Mouse (Mus musculus) B cell, adult 2 months (primary cell): ENCODE data around the gene Ubqln4.
"Not testable (repeated sequence)": the region's sequence is repeated elsewhere in the genome, so short reads cannot be mapped to it uniquely, and the experiment has no call there.

Experiments used
- DNase-seq, 2 experiments: peaks; one replicate each; pipeline ENCODE4 v3.0.0; 2022

Ubqln4 gene

DNA sequence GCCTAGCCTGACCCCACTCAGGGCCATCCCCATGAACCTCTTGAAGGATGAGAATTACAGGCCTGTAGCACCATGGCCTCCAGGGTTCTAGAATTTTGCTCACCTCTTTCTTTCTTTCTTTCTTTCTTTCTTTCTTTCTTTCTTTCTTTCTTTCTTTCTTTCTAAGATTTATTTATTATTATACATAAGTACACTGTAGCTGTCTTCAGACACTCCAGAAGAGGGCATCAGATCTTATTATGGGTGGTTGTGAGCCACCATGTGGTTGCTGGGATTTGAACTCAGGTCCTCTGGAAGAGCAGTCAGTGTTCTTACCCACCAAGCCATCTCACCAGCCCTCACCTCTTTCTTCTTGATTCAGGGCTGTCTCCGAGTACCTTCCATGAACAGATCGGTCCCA is 52.1 kb downstream of the Ubqln4 start, which contains the start of gene Arhgef2:
Gene Arhgef2, plus strand, starts transcription at position 301 of the 400 bp plus-strand sequence.
- DNase-seq = not testable (repeated sequence)

DNA sequence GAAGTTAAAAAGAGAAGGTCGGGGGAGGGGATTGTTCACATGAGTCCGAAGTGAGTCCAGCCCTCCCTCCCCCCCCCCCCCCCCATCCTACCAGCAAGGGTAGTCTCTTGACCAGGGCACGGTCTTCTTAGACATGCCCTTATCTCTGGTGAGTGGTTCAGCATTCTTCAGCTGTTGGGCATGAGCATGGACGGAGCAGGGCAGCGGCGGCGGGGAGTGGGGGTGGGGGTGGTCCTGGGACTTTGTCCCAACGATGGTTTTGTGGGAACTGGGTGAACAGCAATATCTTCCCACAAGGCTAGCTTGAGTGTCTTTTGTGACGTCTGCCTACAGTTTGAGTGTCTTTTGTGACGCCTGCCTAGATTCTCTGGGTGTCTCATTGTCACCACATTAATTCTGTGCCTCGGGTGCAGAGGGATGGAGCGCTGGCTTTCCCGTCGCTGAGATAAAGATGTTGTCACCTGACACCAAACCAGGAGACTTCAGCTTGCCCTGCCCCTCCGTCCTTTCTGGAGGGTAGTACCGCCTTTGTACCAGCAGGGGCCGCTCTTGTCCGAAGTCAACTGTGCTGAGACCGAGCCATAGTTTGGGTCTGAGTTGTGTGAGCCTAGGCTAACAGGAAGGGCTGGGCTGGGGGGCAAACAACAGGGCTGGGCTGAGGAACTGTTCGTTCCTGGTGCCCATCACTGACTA is 53.7 kb downstream of the Ubqln4 start:
- DNase-seq = peak; percentile 92 to 93

DNA sequence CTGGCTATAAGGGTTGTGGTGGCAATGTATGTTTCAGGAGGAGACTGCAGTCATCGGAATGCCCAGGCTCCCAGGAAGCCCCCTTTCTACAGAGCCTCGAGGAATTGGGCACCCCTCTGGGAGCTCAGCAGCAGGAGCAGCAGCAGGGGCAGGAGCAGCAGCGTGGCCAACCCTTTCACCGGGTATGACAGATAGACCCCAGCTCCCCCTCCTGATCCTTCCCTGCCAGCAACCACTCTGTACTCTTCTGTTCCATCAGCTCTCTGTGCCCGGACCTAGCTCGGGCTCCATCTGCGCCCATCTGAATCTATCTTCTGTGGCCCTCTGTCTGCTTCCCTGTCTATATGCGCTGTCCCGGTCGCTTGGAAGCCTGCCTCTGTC is 54.2 kb downstream of the Ubqln4 start:
- DNase-seq = no peak

DNA sequence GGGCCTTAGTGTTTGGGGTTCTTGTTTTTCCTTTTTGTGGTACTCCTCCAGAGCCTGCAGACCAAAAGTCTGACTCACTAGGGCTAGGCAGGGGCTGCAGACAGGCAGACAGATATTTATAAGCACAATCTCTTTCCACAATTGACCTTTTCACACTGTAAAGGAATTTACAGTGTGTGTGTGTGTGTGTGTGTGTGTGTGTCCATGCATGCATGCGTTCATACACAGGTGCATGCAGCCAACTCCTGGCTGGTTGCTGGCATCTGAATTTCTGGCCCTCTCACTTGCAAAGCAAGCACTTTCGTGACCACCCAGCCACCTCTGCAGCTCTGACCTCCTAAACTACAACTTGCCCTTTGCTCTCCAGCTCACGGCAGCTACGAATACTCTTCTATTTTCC is 55.5 kb downstream of the Ubqln4 start:
- no peak for DNase-seq

DNA sequence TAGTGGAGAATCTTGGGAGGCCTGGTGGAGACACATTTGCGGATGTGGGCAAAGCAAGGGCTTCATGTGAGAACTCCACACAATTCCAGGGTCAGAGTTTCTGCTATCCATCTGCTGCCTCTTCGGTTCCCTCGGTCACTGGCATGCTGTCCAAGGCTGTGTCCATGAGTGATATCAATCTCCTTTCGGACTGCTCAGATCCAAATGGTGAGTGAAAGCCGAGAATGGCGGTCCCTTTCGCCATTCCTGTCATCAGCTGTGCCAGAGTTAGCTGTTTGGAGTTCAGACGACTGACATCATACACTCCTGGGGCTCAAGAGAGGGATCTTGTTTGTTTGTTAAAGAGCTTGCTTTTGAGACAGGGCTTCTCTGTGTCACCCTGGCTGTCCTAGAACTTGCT is 60.9 kb downstream of the Ubqln4 start:
- DNase-seq = no peak

DNA sequence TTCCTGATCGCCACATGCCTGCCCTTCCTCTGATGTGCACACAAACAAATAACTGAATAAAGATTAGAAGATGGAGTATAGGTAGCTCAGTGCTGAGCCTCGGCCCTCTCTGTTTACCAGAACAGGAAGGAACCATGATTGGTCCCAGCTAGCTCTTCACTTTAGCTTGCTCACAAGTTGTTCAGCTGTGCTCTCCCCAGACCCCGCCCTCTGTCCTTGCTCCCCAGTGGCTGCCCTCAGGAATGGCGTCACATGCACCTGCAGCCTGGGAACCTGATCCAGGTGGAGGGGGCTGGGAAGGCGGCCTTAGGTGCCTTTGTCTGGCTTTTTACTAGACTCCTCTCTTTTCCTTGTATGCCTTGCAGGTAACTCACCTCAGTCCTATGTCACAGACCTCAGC is 61.6 kb downstream of the Ubqln4 start:
- DNase-seq = no peak

DNA sequence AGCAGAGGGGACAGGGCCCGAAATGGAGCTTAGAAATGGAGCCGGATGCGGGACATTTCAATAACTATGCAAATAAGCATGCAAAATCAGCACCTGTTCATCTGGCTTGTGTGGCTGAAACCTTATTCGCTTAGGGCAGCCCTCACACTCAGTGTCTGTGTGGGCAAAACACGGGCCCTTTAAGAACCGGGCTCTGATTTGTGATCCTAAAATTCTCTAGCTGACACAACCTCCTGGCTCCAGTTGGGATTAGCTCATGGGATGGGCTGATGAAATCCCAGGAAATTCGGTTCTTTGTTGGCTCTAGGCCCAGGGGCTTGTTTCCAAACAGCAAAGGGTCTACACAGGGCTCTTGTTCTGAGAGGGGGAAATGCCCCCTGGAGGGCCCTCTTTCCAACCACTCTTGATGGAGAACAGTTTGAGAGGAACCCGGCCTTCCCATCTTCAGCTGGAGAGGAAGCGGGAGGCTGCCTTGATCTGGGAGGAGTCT is 62.4 kb downstream of the Ubqln4 start:
- DNase-seq = peak; percentile 37 to 40

DNA sequence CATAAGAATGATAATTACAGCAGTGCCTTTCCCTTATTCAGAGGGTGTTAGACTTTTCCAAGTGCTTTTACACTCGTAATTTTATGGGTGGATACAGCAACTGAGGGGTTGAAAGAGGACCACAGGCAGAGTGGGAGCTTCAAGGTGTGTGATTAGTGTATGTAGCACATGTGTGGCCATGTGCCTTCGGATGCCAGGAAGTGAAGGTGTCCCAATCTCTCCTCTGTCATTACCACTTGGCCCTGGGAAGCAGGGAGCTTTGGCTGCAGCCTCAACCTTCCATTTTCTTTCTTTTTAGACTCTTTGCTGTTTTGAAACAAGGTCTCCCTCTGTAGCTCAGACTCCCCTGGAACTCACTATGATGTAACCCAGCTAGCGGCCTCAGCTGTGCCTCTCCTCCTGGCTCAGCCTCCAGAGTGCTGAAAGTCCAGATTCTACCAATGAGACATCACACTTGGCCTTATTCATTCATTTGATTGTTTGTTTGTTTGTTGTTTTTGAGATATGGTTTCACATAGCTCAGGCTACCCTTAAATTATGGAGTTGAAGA is 63.5 kb downstream of the Ubqln4 start:
- no peak for DNase-seq

DNA sequence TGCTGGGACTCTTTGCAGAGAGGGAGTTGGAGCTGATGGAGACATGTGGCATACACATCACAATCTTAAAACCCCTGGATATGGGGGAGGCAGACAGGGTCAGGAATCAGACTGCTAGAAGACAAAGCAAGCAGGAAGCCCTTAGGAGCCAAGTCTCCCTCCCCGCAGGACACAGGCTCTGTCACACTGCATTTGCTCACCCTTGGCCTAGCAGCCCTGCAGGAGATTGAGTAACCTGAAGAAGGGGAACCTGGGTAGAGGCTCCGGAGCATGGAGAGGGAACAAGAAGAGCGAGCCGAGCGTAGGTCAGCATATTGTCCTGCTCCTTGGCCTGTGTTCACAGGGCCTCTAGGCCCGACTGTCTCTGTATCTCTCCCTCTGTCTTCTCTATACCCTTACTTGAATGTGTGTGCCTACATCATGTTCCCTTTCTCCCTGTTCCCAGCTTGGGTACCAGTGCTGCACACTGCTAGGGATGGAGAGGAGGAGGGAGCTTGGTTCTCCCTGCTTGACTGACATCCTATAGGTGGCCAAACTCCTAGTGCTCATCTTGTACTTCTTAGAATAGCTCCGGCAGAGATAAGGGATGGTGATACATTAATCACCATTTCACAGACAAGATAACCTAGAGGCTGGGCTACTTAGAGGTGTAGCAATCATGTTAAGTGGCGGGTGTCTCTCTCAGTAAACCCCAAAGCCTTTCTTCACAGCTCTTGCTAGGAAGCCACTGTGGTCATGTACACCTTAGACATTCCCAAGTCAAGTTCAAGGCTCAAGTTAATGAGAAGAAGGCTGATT is 64.7 kb downstream of the Ubqln4 start:
- no peak for DNase-seq
